Mouse (Mus musculus) c-Kit-negative CD71-positive TER-119-positive erythroid progenitor cells, embryonic 14.5 days (primary cell): Measurements from ENCODE around the gene Phykpl.

Experiments used
- DNase-seq: peaks from one replicate; pipeline ENCODE4 v3.0.0-alpha.2; 2013; ENCODE audit warnings: low read depth, low spot score

Gene Phykpl

GRCm38 (mm10) chr11:51644217-51644616 is 59.7 kb downstream of the Phykpl start:
- DNase-seq: no peak

GRCm38 (mm10) chr11:51645293-51645692 is 60.7 kb downstream of the Phykpl start:
- no peak for DNase-seq

GRCm38 (mm10) chr11:51646245-51646644 is 61.7 kb downstream of the Phykpl start:
- no peak for DNase-seq

GRCm38 (mm10) chr11:51646751-51647667 is 62.5 kb downstream of the Phykpl start:
- DNase-seq: no peak

GRCm38 (mm10) chr11:51648566-51648965 is 64.0 kb downstream of the Phykpl start:
- no peak for DNase-seq

GRCm38 (mm10) chr11:51649111-51649888 is 64.7 kb downstream of the Phykpl start:
- DNase-seq: no peak

GRCm38 (mm10) chr11:51649889-51650199 is 65.3 kb downstream of the Phykpl start:
- no peak for DNase-seq

- no peak for DNase-seq
These were observed 65.7 kb downstream of the Phykpl start for GRCm38 (mm10) chr11:51650261-51650660.

- no peak for DNase-seq
These were observed 66.3 kb downstream of the Phykpl start, which contains the start of the genes N4bp3 and D930048N14Rik for GRCm38 (mm10) chr11:51650691-51651515. Gene N4bp3, minus strand, starts transcription at chr11:51650842. Gene D930048N14Rik, plus strand, starts transcription at chr11:51650954.

- no peak for DNase-seq
These were observed 68.4 kb downstream of the Phykpl start for GRCm38 (mm10) chr11:51652889-51653418.

GRCm38 (mm10) chr11:51653736-51654135 is 69.2 kb downstream of the Phykpl start:
- DNase-seq: no peak
